Mouse (Mus musculus) brain, embryonic 14.5 days (tissue): ENCODE data around the gene Kcnk1. TPM values are rescaled to one million over a fixed set of nuclear protein-coding genes. Genes with fewer than 3 reads are reported as not detected.

Experiments
- DNase-seq: peaks from one replicate; pipeline ENCODE4 v3.0.0-alpha.2; 2011; ENCODE audit warnings: low read depth
- CTCF ChIP-seq: fragments of 200-500 bp; IDR thresholded peaks from 2 replicates; pipeline ENCODE4 v1.5.1; 2012; ENCODE audit warnings: inconsistent platforms, mild to moderate bottlenecking, moderate library complexity, borderline replicate concordance; ENCODE audit not compliant: insufficient read depth, insufficient read length; ENCODE audit errors: extremely low read depth
- POLR2A ChIP-seq: fragments of 200-500 bp; IDR thresholded peaks from 2 replicates; pipeline ENCODE4 v1.6.1; 2012; ENCODE audit warnings: mild to moderate bottlenecking, inconsistent platforms, borderline replicate concordance; ENCODE audit not compliant: poor library complexity, insufficient read depth, insufficient read length, severe bottlenecking; ENCODE audit errors: extremely low read depth
- polyA plus RNA-seq: library from polyadenylated mRNA; depleted of rRNA; stranded (reverse); fragments of >200 nt; gene quantifications from 2 replicates; pipeline ENCODE4 v1.2.3, GENCODE M21; 2012; rRNA removed

The Kcnk1 gene
- polyA plus RNA-seq, 1 experiment: 11.3 TPM

DNA sequence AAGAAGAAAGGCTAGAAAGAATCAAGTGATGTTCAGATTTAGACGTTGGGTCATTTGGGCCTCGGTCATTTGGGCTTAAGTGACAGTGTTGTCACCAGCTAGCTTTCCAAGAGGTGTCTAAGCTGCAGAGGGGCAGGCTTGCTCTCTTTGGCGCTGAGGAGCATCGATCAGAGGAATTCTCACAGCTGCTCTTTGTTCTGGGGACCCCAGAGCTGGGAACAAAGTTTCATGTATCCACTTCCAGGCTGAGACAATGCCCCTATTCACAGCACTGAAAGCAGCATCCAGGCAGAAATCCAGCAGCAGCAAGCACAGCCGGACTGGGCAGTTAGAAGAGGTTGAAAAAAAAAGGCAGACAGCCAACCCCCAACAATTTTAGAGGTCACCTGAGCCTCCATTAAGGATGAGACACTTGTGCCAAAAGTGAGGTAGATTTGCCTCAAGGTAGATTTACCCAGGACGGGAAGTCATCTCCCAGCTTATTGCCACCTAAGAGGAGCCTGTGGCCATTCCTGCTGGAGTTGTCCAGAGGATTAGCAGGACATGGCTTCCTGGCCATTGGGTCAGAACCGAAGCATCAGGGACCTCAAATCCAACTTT lies 78.3 kb downstream of the Kcnk1 start:
- peak; percentile 90 for DNase-seq
- no peak for TF ChIP-seq POLR2A
- no peak for TF ChIP-seq CTCF

- DNase-seq: no peak
- TF ChIP-seq CTCF: no peak
- TF ChIP-seq POLR2A: no peak
These were observed 79.1 kb downstream of the Kcnk1 start for GRCm38 (mm10) chr8:126074111-126074510.

DNA sequence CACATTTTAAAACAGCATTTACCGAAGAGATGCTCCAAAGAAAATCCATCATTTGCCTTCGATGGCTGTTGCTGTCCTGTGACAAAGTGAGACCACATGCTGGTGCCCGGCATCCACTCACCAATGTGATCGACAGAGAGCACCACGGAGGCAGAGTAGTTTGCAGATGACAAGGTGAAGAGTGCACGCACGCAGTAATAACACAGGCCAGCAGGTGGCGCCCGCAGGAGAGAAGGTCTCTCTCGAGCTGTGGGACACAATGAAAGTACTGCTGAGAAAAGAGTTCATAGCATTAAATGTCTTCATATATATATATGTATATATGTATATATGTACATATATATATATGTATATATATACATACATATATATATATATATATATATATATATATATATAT lies 80.4 kb downstream of the Kcnk1 start:
- peak; percentile 73 for DNase-seq
- no peak for TF ChIP-seq POLR2A
- TF ChIP-seq CTCF: peak; percentile 92

Other genes starting within 250 kb of the Kcnk1 start
- gene Pcnx2, start 96.9 kb upstream of the Kcnk1 start, polyA plus RNA-seq: 11.8 and 13.7 TPM in 2 replicates
- 0.49 and 0.82 TPM in 2 replicates for gene Map3k21, start 84.7 kb upstream of the Kcnk1 start, polyA plus RNA-seq